Mouse (Mus musculus) stomach, embryonic 14.5 days (tissue): Measurements from ENCODE around the gene Dnajb2. TPM values are rescaled to one million over a fixed set of nuclear protein-coding genes. Genes with fewer than 3 reads are reported as not detected.

Experiments
- ATAC-seq: fragments of 200-750 bp; cut with Nextera tagmentation; 2 replicates; pipeline ENCODE4 v1.8.0; 2017; ENCODE audit warnings: low read depth, moderate TSS enrichment; ENCODE audit not compliant: insufficient number of reproducible peaks, insufficient read depth, low FRiP score
- H3K27ac ChIP-seq: fragments of 300-500 bp; sonication (generic); 2 replicates; pipeline ENCODE4 v1.5.1; 2014; ENCODE audit warnings: mild to moderate bottlenecking, low read length, moderate library complexity, mixed read lengths
- H3K27me3 ChIP-seq: fragments of 300-500 bp; sonication (generic); 2 replicates; pipeline ENCODE4 v1.6.1; 2014; ENCODE audit warnings: low read length, control low read depth, mixed read lengths; ENCODE audit not compliant: control insufficient read depth, insufficient read depth
- H3K36me3 ChIP-seq: fragments of 300-500 bp; sonication (generic); 2 replicates; pipeline ENCODE4 v1.6.1; 2014; ENCODE audit warnings: mild to moderate bottlenecking, control low read depth, low read length, moderate library complexity, mixed read lengths; ENCODE audit not compliant: control insufficient read depth, insufficient read depth
- H3K4me1 ChIP-seq: fragments of 300-500 bp; sonication (generic); 2 replicates; pipeline ENCODE4 v1.6.1; 2014; ENCODE audit warnings: low read length, control low read depth, mixed read lengths; ENCODE audit not compliant: control insufficient read depth, insufficient read depth
- H3K4me2 ChIP-seq: fragments of 300-500 bp; sonication (generic); replicated peaks from 2 replicates; pipeline ENCODE4 v1.6.1; 2014; ENCODE audit warnings: low read depth, low read length, control low read depth
- H3K4me3 ChIP-seq: fragments of 300-500 bp; sonication (generic); 2 replicates; pipeline ENCODE4 v1.5.1; 2014; ENCODE audit warnings: low read depth, low read length, control low read depth
- H3K9ac ChIP-seq: fragments of 300-500 bp; sonication (generic); replicated peaks from 2 replicates; pipeline ENCODE4 v1.6.1; 2014; ENCODE audit warnings: low read depth, mild to moderate bottlenecking, control low read depth, low read length, moderate library complexity, mixed read lengths
- H3K9me3 ChIP-seq: fragments of 300-500 bp; sonication (generic); 2 replicates; pipeline ENCODE4 v1.6.1; 2016; ENCODE audit warnings: low read depth, low read length, control low read depth; ENCODE audit not compliant: control insufficient read depth
- WGBS: fragments of 180-500 bp; shearing (Covaris S2); extraction: QIAGEN DNeasy Blood & Tissue Kit; methylation state at CpG from one replicate; pipeline ENCODE4 v1.1.7; 2014; 5-methylcytosine and 5-hydroxymethylcytosine counted together
- polyA plus RNA-seq: library from polyadenylated mRNA; unstranded; fragments of >200 nt; fragmentation: Nextera tagmentation; extraction: Ambion mirVana; gene quantifications from 2 replicates; pipeline ENCODE4 v1.2.1, GENCODE M21; 2014

Dnajb2 gene
- polyA plus RNA-seq, 1 experiment from 2014 or later, result 14.3 TPM

GRCm38 (mm10) chr1:75234606-75235005 lies 1.6 kb upstream of the Dnajb2 start:
- no peaks in the 10 kb centered on the region for H3K27me3 ChIP-seq
- H3K36me3 ChIP-seq, result no peaks in the 10 kb centered on the region; the same call in 1 of the 2 replicates
- H3K4me3 ChIP-seq, result no peak overlapping the region
- H3K27ac ChIP-seq, result no peak overlapping the region
- H3K4me1 ChIP-seq, result peaks cover 2% of the 10 kb centered on the region; the same call in 1 of the 2 replicates
- H3K4me2 ChIP-seq, result no peak overlapping the region
- WGBS, result 2% methylated on average over 8 of the region's 8 CpGs
- H3K9ac ChIP-seq, result no peak overlapping the region
- no peaks in the 10 kb centered on the region for H3K9me3 ChIP-seq
- ATAC-seq, result peak; percentile 43; the same call in 1 of the 2 replicates

GRCm38 (mm10) chr1:75239591-75239990 lies 3.4 kb downstream of the Dnajb2 start:
- Histone ChIP-seq H3K36me3 (peaks cover 21% of the 10 kb centered on the region), H3K27me3 (no peaks in the 10 kb centered on the region), H3K4me3 (no peak overlapping the region), H3K27ac (no peak overlapping the region), H3K9ac (no peak overlapping the region), H3K9me3 (no peaks in the 10 kb centered on the region), H3K4me1 (peaks cover 2% of the 10 kb centered on the region; the same call in 1 of the 2 replicates), H3K4me2 (no peak overlapping the region)
- ATAC-seq, result no peak
- 85% methylated on average over 10 of the region's 10 CpGs for WGBS

GRCm38 (mm10) chr1:75243411-75243810 lies 7.2 kb downstream of the Dnajb2 start:
- peaks cover 8% of the 10 kb centered on the region for H3K4me1 ChIP-seq

GRCm38 (mm10) chr1:75244175-75244826 lies 8.1 kb downstream of the Dnajb2 start:
- H3K36me3 ChIP-seq, result peaks cover 21% of the 10 kb centered on the region
- WGBS, result 87% methylated on average over 12 of the region's 12 CpGs
- 0 out of 2 replicates have a peak, but pooled peaks have one; percentile 4 for ATAC-seq
- H3K9me3 ChIP-seq, result no peaks in the 10 kb centered on the region
- no peak overlapping the region for H3K4me3 ChIP-seq
- H3K4me2 ChIP-seq, result no peak overlapping the region
- no peaks in the 10 kb centered on the region for H3K27me3 ChIP-seq
- peaks cover 10% of the 10 kb centered on the region for H3K4me1 ChIP-seq
- no peak overlapping the region for H3K9ac ChIP-seq
- no peak overlapping the region for H3K27ac ChIP-seq

More at GRCm38 (mm10) chr1:75243411-75243810, 7.2 kb downstream of the Dnajb2 start:
- Histone ChIP-seq H3K9ac (no peak overlapping the region), H3K36me3 (peaks cover 21% of the 10 kb centered on the region), H3K9me3 (no peaks in the 10 kb centered on the region), H3K27ac (no peak overlapping the region), H3K27me3 (no peaks in the 10 kb centered on the region), H3K4me2 (no peak overlapping the region), H3K4me3 (no peak overlapping the region)
- 88% methylated on average over 14 of the region's 14 CpGs for WGBS
- no peak for ATAC-seq

GRCm38 (mm10) chr1:75244836-75245235 lies 8.6 kb downstream of the Dnajb2 start:
- Histone ChIP-seq H3K36me3 (peaks cover 20% of the 10 kb centered on the region), H3K9ac (no peak overlapping the region), H3K27ac (no peak overlapping the region), H3K9me3 (no peaks in the 10 kb centered on the region), H3K27me3 (no peaks in the 10 kb centered on the region), H3K4me2 (no peak overlapping the region), H3K4me3 (no peak overlapping the region), H3K4me1 (peaks cover 10% of the 10 kb centered on the region)
- 34% methylated on average over 4 of the region's 4 CpGs for WGBS
- 0 out of 2 replicates have a peak, but pooled peaks have one; percentile 34 for ATAC-seq

GRCm38 (mm10) chr1:75247071-75247930 lies 11.1 kb downstream of the Dnajb2 start:
- no peak overlapping the region for H3K27ac ChIP-seq
- 75% methylated on average over 16 of the region's 16 CpGs for WGBS

GRCm38 (mm10) chr1:75248041-75248772 lies 12.0 kb downstream of the Dnajb2 start:
- Histone ChIP-seq H3K9me3 (no peaks in the 10 kb centered on the region), H3K36me3 (peaks cover 7% of the 10 kb centered on the region; the same call in 1 of the 2 replicates), H3K4me2 (no peak overlapping the region), H3K27me3 (no peaks in the 10 kb centered on the region), H3K4me3 (no peak overlapping the region), H3K4me1 (peaks cover 10% of the 10 kb centered on the region), H3K9ac (no peak overlapping the region), H3K27ac (peak overlapping the region; percentile 24; the same call in 1 of the 2 replicates)
- ATAC-seq, result peak; percentile 56
- 41% methylated on average over 9 of the region's 9 CpGs for WGBS

More at GRCm38 (mm10) chr1:75247071-75247930, 11.1 kb downstream of the Dnajb2 start:
- no peak for ATAC-seq
- Histone ChIP-seq H3K27me3 (no peaks in the 10 kb centered on the region), H3K4me1 (peaks cover 10% of the 10 kb centered on the region), H3K9me3 (no peaks in the 10 kb centered on the region), H3K4me3 (no peak overlapping the region), H3K9ac (no peak overlapping the region), H3K4me2 (no peak overlapping the region), H3K36me3 (peaks cover 7% of the 10 kb centered on the region)

- H3K27ac ChIP-seq, result no peak overlapping the region
- no peak overlapping the region for H3K4me3 ChIP-seq
- no peaks in the 10 kb centered on the region for H3K9me3 ChIP-seq
- H3K4me2 ChIP-seq, result no peak overlapping the region
- 69% methylated on average over 3 of the region's 3 CpGs for WGBS
- no peak overlapping the region for H3K9ac ChIP-seq
- peaks cover 10% of the 10 kb centered on the region for H3K4me1 ChIP-seq
- no peaks in the 10 kb centered on the region; the same call in 1 of the 2 replicates for H3K36me3 ChIP-seq
- H3K27me3 ChIP-seq, result no peaks in the 10 kb centered on the region
- no peak for ATAC-seq
Measured at GRCm38 (mm10) chr1:75250498-75250897, 14.3 kb downstream of the Dnajb2 start.
